Mouse (Mus musculus) left cerebral cortex, adult 18-20 months (tissue): ENCODE results near the gene Sorcs2. TPM values are rescaled to one million over a fixed set of nuclear protein-coding genes. Genes with fewer than 3 reads are reported as not detected.
A peak's percentile ranks its signal among the peaks of the same experiment; 100 is the strongest.

Source experiments
- DNase-seq, 2 experiments: peaks; one replicate each; pipeline ENCODE4 v3.0.0; 2021 to 2022; ENCODE audit warnings: low spot score in 2 of 2, mixed read lengths in 1 of 2
- total RNA-seq, 2 experiments: library from RNA; stranded (reverse); gene quantifications; 2 replicates each; pipeline ENCODE4 v1.2.3; 2021

Sorcs2 gene
- total RNA-seq, 2 experiments from 2014 or later = 33.8 to 34.3 TPM

GRCm38 (mm10) chr5:36188310-36188709 lies 209.6 kb downstream of the Sorcs2 start:
- no peak for DNase-seq

- no peak for DNase-seq
Observed at GRCm38 (mm10) chr5:36186294-36187053, 211.5 kb downstream of the Sorcs2 start.

- no peak for DNase-seq
Observed at GRCm38 (mm10) chr5:36182326-36182725, 215.6 kb downstream of the Sorcs2 start.

GRCm38 (mm10) chr5:36179708-36180107 lies 218.2 kb downstream of the Sorcs2 start:
- DNase-seq = no peak

GRCm38 (mm10) chr5:36178785-36179184 lies 219.2 kb downstream of the Sorcs2 start:
- DNase-seq = no peak

GRCm38 (mm10) chr5:36178215-36178614 lies 219.7 kb downstream of the Sorcs2 start:
- DNase-seq = no peak

- DNase-seq = no peak
Observed at GRCm38 (mm10) chr5:36176873-36177272, 221.1 kb downstream of the Sorcs2 start.

- DNase-seq = no peak
Observed at GRCm38 (mm10) chr5:36176409-36176808, 221.5 kb downstream of the Sorcs2 start.

GRCm38 (mm10) chr5:36174569-36175115 lies 223.3 kb downstream of the Sorcs2 start:
- no peak for DNase-seq

- DNase-seq = peak; percentile 31 to 39
Observed at GRCm38 (mm10) chr5:36168963-36169650, 228.8 kb downstream of the Sorcs2 start.

- DNase-seq = no peak
Observed at GRCm38 (mm10) chr5:36166346-36167013, 231.5 kb downstream of the Sorcs2 start.

- DNase-seq = no peak
Observed at GRCm38 (mm10) chr5:36165424-36166302, 232.3 kb downstream of the Sorcs2 start.

GRCm38 (mm10) chr5:36154879-36155485 lies 243.0 kb downstream of the Sorcs2 start:
- DNase-seq = no peak

GRCm38 (mm10) chr5:36153261-36153660 lies 244.7 kb downstream of the Sorcs2 start:
- no peak for DNase-seq

- DNase-seq = no peak
Observed at GRCm38 (mm10) chr5:36151086-36151485, 246.9 kb downstream of the Sorcs2 start.

GRCm38 (mm10) chr5:36149098-36149497 lies 248.8 kb downstream of the Sorcs2 start:
- DNase-seq = no peak

- no peak for DNase-seq
Observed at GRCm38 (mm10) chr5:36146589-36146988, 251.3 kb downstream of the Sorcs2 start.

GRCm38 (mm10) chr5:36144560-36144959 lies 253.4 kb downstream of the Sorcs2 start:
- no peak for DNase-seq

GRCm38 (mm10) chr5:36141676-36142255 lies 256.2 kb downstream of the Sorcs2 start:
- no peak for DNase-seq

- DNase-seq = peak; percentile 32 to 54
Observed at GRCm38 (mm10) chr5:36141112-36141511, 256.8 kb downstream of the Sorcs2 start.
